Mouse (Mus musculus) lung, postnatal 0 days (tissue): Measurements from ENCODE around the gene Ssh2.

Experiments used
- CTCF ChIP-seq: IDR thresholded peaks from 2 replicates; pipeline ENCODE4 v1.5.1; 2016; ENCODE audit warnings: antibody characterized with exemption, mild to moderate bottlenecking
- EP300 ChIP-seq: IDR thresholded peaks from 2 replicates; pipeline ENCODE4 v1.6.1; 2016; ENCODE audit warnings: antibody characterized with exemption, mild to moderate bottlenecking, control low read depth

- no peak for TF ChIP-seq CTCF
- no peak for TF ChIP-seq EP300
These were observed 276.3 kb downstream of the Ssh2 start for GRCm38 (mm10) chr11:77492311-77492871.
